Mouse (Mus musculus) CH12.LX (cell line): Measurements from ENCODE around the gene Dtymk. TPM values are rescaled to one million over a fixed set of nuclear protein-coding genes. Genes with fewer than 3 reads are reported as not detected.

Experiments
- DNase-seq: peaks from one replicate; pipeline ENCODE4 v3.0.0-alpha.2; 2013; ENCODE audit errors: extremely low read depth
- H3K27ac ChIP-seq: 2 replicates; pipeline ENCODE4 v1.5.1; 2012; ENCODE audit warnings: low read depth, mild to moderate bottlenecking, control low read depth, moderate library complexity; ENCODE audit not compliant: insufficient read depth
- H3K27me3 ChIP-seq: replicated peaks from 2 replicates; pipeline ENCODE3; 2012; ENCODE audit warnings: inconsistent platforms
- H3K36me3 ChIP-seq, 2 experiments: replicated peaks in 1 of 2; 2 replicates each; pipeline versions ENCODE3 to v1.6.1; 2012; ENCODE audit warnings: inconsistent platforms in 1 of 2, low read length in 1 of 2, mild to moderate bottlenecking in 1 of 2, mixed read lengths in 1 of 2, moderate library complexity in 1 of 2; ENCODE audit not compliant: control insufficient read depth in 1 of 2, insufficient read depth in 1 of 2
- H3K4me1 ChIP-seq, 2 experiments: 2 replicates each; pipeline ENCODE4 v1.6.1; 2012; ENCODE audit warnings: inconsistent platforms in 1 of 2, moderate library complexity in 1 of 2; ENCODE audit not compliant: insufficient read depth in 2 of 2, control insufficient read depth in 1 of 2
- H3K4me2 ChIP-seq: 2 replicates; pipeline ENCODE4 v1.6.1; 2012; ENCODE audit warnings: low read depth, mild to moderate bottlenecking, control low read depth; ENCODE audit not compliant: poor library complexity, insufficient read depth, severe bottlenecking
- H3K4me3 ChIP-seq, 3 experiments: fragments of 150-350 bp in 1 of 3; sonication (generic) in 1 of 3; replicated peaks in 1 of 3; 2 replicates each; pipeline versions ENCODE3 to v1.5.1; 2011 to 2012; ENCODE audit warnings: low read depth in 2 of 3, low read length in 2 of 3, mild to moderate bottlenecking in 2 of 3, moderate library complexity in 2 of 3, control low read depth in 1 of 3, improper control_type of control experiment in 1 of 3, inconsistent platforms in 1 of 3, mixed read lengths in 1 of 3; ENCODE audit not compliant: poor library complexity in 1 of 3
- H3K79me2 ChIP-seq: replicated peaks from 2 replicates; pipeline ENCODE4 v1.6.1; 2012; ENCODE audit warnings: mild to moderate bottlenecking, moderate library complexity; ENCODE audit not compliant: control insufficient read depth, poor library complexity, insufficient read depth, severe bottlenecking; ENCODE audit errors: extremely low read depth
- H3K9ac ChIP-seq: 2 replicates; pipeline ENCODE4 v1.6.1; 2012; ENCODE audit warnings: low read depth, mild to moderate bottlenecking, control low read depth, moderate library complexity; ENCODE audit not compliant: insufficient read depth
- H3K9me3 ChIP-seq: replicated peaks from 2 replicates; pipeline ENCODE3; 2012; ENCODE audit warnings: low read length, inconsistent platforms, mixed read lengths
- BHLHE40 ChIP-seq: IDR thresholded peaks from 2 replicates; pipeline ENCODE4 v1.6.1; 2011; ENCODE audit warnings: mild to moderate bottlenecking, low read depth, low read length, improper control_type of control experiment
- ELF1 ChIP-seq: IDR thresholded peaks from 2 replicates; pipeline ENCODE4 v1.6.1; 2014; ENCODE audit warnings: low read depth, mild to moderate bottlenecking, inconsistent platforms, low read length, improper control_type of control experiment
- EP300 ChIP-seq: IDR thresholded peaks from 2 replicates; pipeline ENCODE4 v1.6.1; 2011; ENCODE audit warnings: low read length, improper control_type of control experiment
- ETS1 ChIP-seq: conservative IDR thresholded peaks from 2 replicates; pipeline ENCODE4 v1.6.1; 2012; ENCODE audit warnings: low read depth, mild to moderate bottlenecking, inconsistent platforms, low read length, improper control_type of control experiment, moderate library complexity
- GABPA ChIP-seq: IDR thresholded peaks from 2 replicates; pipeline ENCODE4 v1.6.1; 2012; ENCODE audit warnings: low read depth, low read length, improper control_type of control experiment, inconsistent platforms; ENCODE audit not compliant: insufficient replicate concordance
- HCFC1 ChIP-seq: IDR thresholded peaks from 2 replicates; pipeline ENCODE4 v1.6.1; 2012; ENCODE audit warnings: low read depth, mild to moderate bottlenecking, inconsistent platforms, low read length, improper control_type of control experiment
- IRF4 ChIP-seq: IDR thresholded peaks from 2 replicates; pipeline ENCODE4 v1.6.1; 2014; ENCODE audit warnings: low read depth, mild to moderate bottlenecking, inconsistent platforms, low read length, improper control_type of control experiment
- JUN ChIP-seq: IDR thresholded peaks from 2 replicates; pipeline ENCODE4 v1.6.1; 2011; ENCODE audit warnings: low read depth, mild to moderate bottlenecking, low read length, improper control_type of control experiment, moderate library complexity; ENCODE audit not compliant: insufficient read depth
- JUND ChIP-seq: conservative IDR thresholded peaks from 2 replicates; pipeline ENCODE4 v1.6.1; 2011; ENCODE audit warnings: low read depth, low read length, improper control_type of control experiment
- KAT2A ChIP-seq: IDR thresholded peaks from 2 replicates; pipeline ENCODE4 v1.6.1; 2012; ENCODE audit warnings: low read length, improper control_type of control experiment, inconsistent platforms; ENCODE audit not compliant: insufficient replicate concordance
- MAX ChIP-seq: IDR thresholded peaks from 2 replicates; pipeline ENCODE4 v1.6.1; 2011; ENCODE audit warnings: low read length, improper control_type of control experiment
- MAZ ChIP-seq: IDR thresholded peaks from 2 replicates; pipeline ENCODE4 v1.6.1; 2012; ENCODE audit warnings: low read depth, mild to moderate bottlenecking, inconsistent platforms, low read length, improper control_type of control experiment, moderate library complexity
- MYC ChIP-seq: IDR thresholded peaks from 2 replicates; pipeline ENCODE4 v1.6.1; 2011; ENCODE audit warnings: low read depth, mild to moderate bottlenecking, improper control_type of control experiment, low read length
- NRF1 ChIP-seq: IDR thresholded peaks from 2 replicates; pipeline ENCODE4 v1.6.1; 2014; ENCODE audit warnings: low read depth, mild to moderate bottlenecking, inconsistent platforms, low read length, improper control_type of control experiment, moderate library complexity
- POLR2A ChIP-seq: IDR thresholded peaks from 2 replicates; pipeline ENCODE4 v1.6.1; 2011; ENCODE audit warnings: low read depth, mild to moderate bottlenecking, improper control_type of control experiment, low read length
- RCOR1 ChIP-seq: conservative IDR thresholded peaks from 2 replicates; pipeline ENCODE4 v1.6.1; 2012; ENCODE audit warnings: low read depth, mild to moderate bottlenecking, inconsistent platforms, low read length, improper control_type of control experiment
- TCF12 ChIP-seq: IDR thresholded peaks from 2 replicates; pipeline ENCODE4 v1.6.1; 2014; ENCODE audit warnings: low read depth, mild to moderate bottlenecking, inconsistent platforms, low read length, improper control_type of control experiment
- USF2 ChIP-seq: conservative IDR thresholded peaks from 2 replicates; pipeline ENCODE4 v1.6.1; 2011; ENCODE audit warnings: low read depth, low read length, improper control_type of control experiment
- ZC3H11A ChIP-seq: IDR thresholded peaks from 2 replicates; pipeline ENCODE4 v1.6.1; 2012; ENCODE audit warnings: low read depth, mild to moderate bottlenecking, inconsistent platforms, low read length, improper control_type of control experiment
- ZKSCAN1 ChIP-seq: IDR thresholded peaks from 2 replicates; pipeline ENCODE4 v1.6.1; 2012; ENCODE audit warnings: low read depth, inconsistent platforms, low read length, improper control_type of control experiment, borderline replicate concordance
- ZMIZ1 ChIP-seq: IDR thresholded peaks from 2 replicates; pipeline ENCODE4 v1.6.1; 2012; ENCODE audit warnings: low read depth, mild to moderate bottlenecking, inconsistent platforms, low read length, improper control_type of control experiment
- ZNF384 ChIP-seq: IDR thresholded peaks from 2 replicates; pipeline ENCODE4 v1.6.1; 2012; ENCODE audit warnings: low read depth, low read length, improper control_type of control experiment, inconsistent platforms
- dilution Hi-C: fragments of 300-500 bp; cut with MboI; formaldehyde crosslinking; loops from 2 replicates; pipeline ENCODE4 v1.14.3; 2020; ENCODE audit warnings: low sequenced_read_pairs; ENCODE audit not compliant: extremely low pct_unique_long_range_greater_than_20kb, extremely low pct_ligation_motif_present
- in situ Hi-C: fragments of 300-500 bp; cut with MboI; formaldehyde crosslinking; loops from 3 replicates; pipeline ENCODE4 v1.14.3; 2019; ENCODE audit warnings: low sequenced_read_pairs, low pct_ligation_motif_present, low pct_unique_long_range_greater_than_20kb, mixed read lengths
- polyA plus RNA-seq: library from polyadenylated mRNA; unstranded; fragments of >175 nt; gene quantifications from 2 replicates; pipeline ENCODE4 v1.2.1, GENCODE M21; 2012; ENCODE audit warnings: low read depth; ENCODE audit not compliant: insufficient read length
- total RNA-seq, 2 experiments: library from RNA; depleted of rRNA; stranded (reverse); fragments of 300-350 nt in 1 of 2; fragments of >200 nt in 1 of 2; gene quantifications; 2 replicates each; pipeline ENCODE4 v1.2.3; 2012 to 2014

Dtymk gene
- total and polyA plus RNA-seq, 3 experiments, result 168 to 286 (median 196) TPM

- TF ChIP-seq ZKSCAN1 (no peak), KAT2A (0 out of 2 replicates have a peak, but pooled peaks have one; percentile 45), EP300 (no peak), JUN (no peak), NRF1 (peak; percentile 88), USF2 (no peak), IRF4 (no peak; the same call in 1 of the 2 replicates), TCF12 (peak; percentile 86), MAX (peak; percentile 92)
Measured at GRCm38 (mm10) chr1:93825105-93825674, 23.5 kb upstream of the Dtymk start (continued).

- DNase-seq, result no peak
- TF ChIP-seq ZC3H11A, result no peak
- no peak for TF ChIP-seq ZKSCAN1
- TF ChIP-seq MAX, result no peak
- no peak for TF ChIP-seq HCFC1
- no peak for TF ChIP-seq ZMIZ1
- no peak for TF ChIP-seq MYC
- TF ChIP-seq TCF12, result no peak
- in situ Hi-C loops, result no loop called here
- Histone ChIP-seq H3K9ac (peak within 1 kb of the TSS; percentile 84), H3K4me1 (peaks cover 6 to 19% of the 10 kb centered on the region in 2 experiments), H3K4me2 (peak within 1 kb of the TSS; percentile 81), H3K9me3 (no peaks in the 10 kb centered on the region), H3K79me2 (no peaks in the 10 kb centered on the region), H3K4me3 (peak within 1 kb of the TSS; percentile 41 to 78 (median 56)), H3K27ac (peak within 1 kb of the TSS; percentile 94), H3K27me3 (no peaks in the 10 kb centered on the region), H3K36me3 (peaks cover 4 to 43% of the 10 kb centered on the region in 2 experiments)
- dilution Hi-C loops, result no loop called here
Measured at GRCm38 (mm10) chr1:93824609-93825008, 22.9 kb upstream of the Dtymk start, which contains the start of gene D2hgdh. Gene D2hgdh (plus strand): TSS chr1:93824909.

GRCm38 (mm10) chr1:93823796-93824495 lies 22.2 kb upstream of the Dtymk start:
- peaks cover 6 to 19% of the 10 kb centered on the region in 2 experiments for H3K4me1 ChIP-seq
- peak overlapping the region; percentile 84; the same call in 1 of the 2 replicates for H3K9ac ChIP-seq
- H3K36me3 ChIP-seq, result peaks cover 8 to 50% of the 10 kb centered on the region in 2 experiments
- H3K79me2 ChIP-seq, result no peaks in the 10 kb centered on the region
- peak overlapping the region; percentile 77; the same call in 1 of the 2 replicates for H3K4me2 ChIP-seq
- dilution Hi-C loops, result no loop called here
- no peaks in the 10 kb centered on the region for H3K9me3 ChIP-seq
- peak overlapping the region in 2 of 3 experiments; percentile 41 to 56 for H3K4me3 ChIP-seq
- H3K27ac ChIP-seq, result no peak overlapping the region
- TF ChIP-seq POLR2A (no peak), KAT2A (no peak), ZNF384 (no peak), ELF1 (no peak), RCOR1 (no peak), ETS1 (no peak), MAZ (no peak), ZKSCAN1 (no peak), BHLHE40 (no peak), MYC (no peak), JUND (no peak), GABPA (no peak), IRF4 (no peak)
- TF ChIP-seq, all 38 proteins: peak for 0
- no peak for DNase-seq
- no peaks in the 10 kb centered on the region for H3K27me3 ChIP-seq
- in situ Hi-C loops, result no loop called here
